Mouse (Mus musculus) lung, postnatal 0 days (tissue): ENCODE measurements at regions not wholly inside any gene's neighbourhood (a gene's known extent, or its start where the extent isn't known, plus 50 kb on each side); places are given as distances from the start of the nearest gene placed in this dataset.

Source experiments
- CTCF ChIP-seq: IDR thresholded peaks from 2 replicates; pipeline ENCODE4 v1.5.1; 2016; ENCODE audit warnings: antibody characterized with exemption, mild to moderate bottlenecking
- EP300 ChIP-seq: IDR thresholded peaks from 2 replicates; pipeline ENCODE4 v1.6.1; 2016; ENCODE audit warnings: antibody characterized with exemption, mild to moderate bottlenecking, control low read depth

- TF ChIP-seq CTCF (no peak), EP300 (no peak)
Observed at GRCm38 (mm10) chr9:41791501-41792172, 332.5 kb downstream of the Sorl1 start.
